Mouse (Mus musculus) frontal cortex, adult 2 months (tissue): Measurements from ENCODE around the gene Dhx30. TPM values are rescaled to one million over a fixed set of nuclear protein-coding genes. Genes with fewer than 3 reads are reported as not detected.
"Not testable (repeated sequence)": the region's sequence is repeated elsewhere in the genome, so short reads cannot be mapped to it uniquely, and the experiment has no call there.

Experiments used
- DNase-seq, 2 experiments: peaks; one replicate each; pipeline ENCODE4 v3.0.0; 2022; ENCODE audit warnings: low spot score in 1 of 2; ENCODE audit errors: extremely low spot score in 1 of 2
- polyA plus RNA-seq: library from polyadenylated mRNA; depleted of rRNA; stranded (reverse); fragments of >200 nt; gene quantifications from 2 replicates; pipeline ENCODE4 v1.2.3, GENCODE M21; 2012; rRNA removed

Dhx30 gene
- polyA plus RNA-seq, result 145 TPM in 2 replicates

DNA sequence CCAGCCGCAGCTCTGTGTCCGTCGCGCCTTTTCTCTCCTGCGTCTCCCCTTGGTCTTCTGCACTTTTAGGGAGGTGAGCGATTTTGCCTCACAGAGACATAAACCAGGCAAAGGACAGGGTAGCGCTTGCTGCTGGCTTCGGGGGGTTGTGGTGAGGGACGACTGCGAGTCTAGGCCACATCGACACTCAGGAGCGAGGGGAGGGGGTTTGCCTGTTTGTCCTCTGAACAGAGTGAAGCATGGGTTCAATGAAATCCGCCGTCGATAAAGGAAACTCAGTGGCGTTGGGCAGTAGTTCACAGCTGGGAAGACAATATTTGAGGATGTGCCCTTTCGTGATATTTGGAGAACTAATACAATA lies at the start of gene Dhx30:
Gene Dhx30, minus strand, starts transcription at position 52 of the 361 bp plus-strand sequence.
- DNase-seq, result no peak

GRCm38 (mm10) chr9:110163071-110163470 lies 45.4 kb upstream of the Dhx30 start:
- DNase-seq, result no peak

DNA sequence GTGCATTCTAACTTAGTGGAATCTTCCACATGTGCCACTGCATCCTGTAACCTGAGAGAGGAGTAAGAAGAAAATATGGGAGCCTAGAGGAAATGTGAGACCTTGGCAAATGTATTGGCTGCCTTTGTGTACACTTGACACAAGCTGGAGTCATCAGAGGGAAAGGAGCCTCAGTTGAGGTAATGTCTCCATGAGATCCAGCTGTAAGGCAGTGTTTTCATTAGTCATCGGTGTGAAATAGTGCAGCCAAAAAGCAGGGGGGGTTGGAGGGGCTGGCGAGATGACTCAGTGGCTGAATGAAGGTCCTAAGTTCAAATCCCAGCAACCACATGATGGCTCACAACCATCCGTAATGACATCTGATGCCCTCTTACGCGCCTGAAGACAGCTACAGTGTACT lies 44.8 kb upstream of the Dhx30 start:
- no peak for DNase-seq

DNA sequence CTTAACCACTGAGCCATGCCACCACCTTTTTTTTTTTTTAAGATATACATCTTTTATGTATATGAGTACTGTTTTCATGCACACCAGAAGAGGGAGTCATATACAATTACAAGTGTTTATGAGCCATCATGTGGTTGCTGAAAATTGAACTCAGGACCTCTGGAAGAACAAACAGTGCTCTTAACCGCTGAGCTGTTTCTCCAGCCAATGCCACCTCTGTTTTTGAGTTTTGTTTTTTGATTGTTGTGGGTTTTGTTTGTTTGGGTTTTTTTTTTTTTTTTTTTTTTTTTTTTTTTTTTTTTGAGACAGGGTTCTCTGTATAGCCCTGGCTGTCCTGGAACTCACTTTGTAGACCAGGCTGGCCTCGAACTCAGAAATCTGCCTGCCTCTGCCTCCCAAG lies 42.9 kb upstream of the Dhx30 start:
- DNase-seq, result not testable (repeated sequence)

GRCm38 (mm10) chr9:110159036-110159435 lies 41.4 kb upstream of the Dhx30 start:
- no peak for DNase-seq

GRCm38 (mm10) chr9:110148598-110148997 lies 31.0 kb upstream of the Dhx30 start:
- no peak for DNase-seq

DNA sequence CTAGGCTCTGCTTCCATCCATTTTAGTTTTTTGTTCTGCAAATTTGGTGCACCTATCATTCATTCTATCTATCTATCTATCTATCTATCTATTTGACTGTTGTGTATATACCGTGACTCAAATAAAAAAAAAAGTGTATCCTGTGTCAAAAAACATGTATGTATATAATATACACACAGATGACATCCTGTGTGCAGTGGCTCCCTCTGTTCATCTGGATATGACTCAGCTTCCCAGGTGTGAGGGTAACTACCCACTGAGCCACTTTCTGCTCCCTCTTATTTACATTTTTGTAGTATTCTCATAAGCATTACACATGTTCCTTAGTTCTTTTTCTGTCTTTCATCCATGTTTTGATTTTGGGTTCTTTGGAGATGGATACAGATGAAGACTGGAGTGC lies 24.5 kb upstream of the Dhx30 start:
- no peak for DNase-seq

GRCm38 (mm10) chr9:110139119-110139518 lies 21.5 kb upstream of the Dhx30 start:
- no peak for DNase-seq

DNA sequence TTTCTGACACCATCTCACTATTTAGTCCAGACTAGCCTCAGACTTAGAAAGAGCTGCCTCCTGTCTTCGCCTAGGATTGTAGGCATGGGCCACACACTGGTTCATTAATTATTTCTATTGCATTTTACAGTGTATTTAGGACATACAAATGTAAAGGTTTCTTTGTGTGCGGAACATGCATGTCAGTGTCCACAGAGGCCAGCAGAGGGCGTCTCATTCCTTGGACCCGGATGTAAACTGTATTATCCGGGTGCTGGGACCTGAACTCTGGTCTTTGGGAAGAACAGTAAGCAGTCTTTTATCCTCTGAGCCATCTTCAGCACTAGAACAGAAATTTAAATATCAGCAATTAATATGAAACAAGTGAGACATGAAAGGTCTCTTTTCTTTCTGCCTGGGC lies 16.5 kb upstream of the Dhx30 start:
- DNase-seq, result no peak

- DNase-seq, result no peak
Observed at GRCm38 (mm10) chr9:110132921-110133320, 15.3 kb upstream of the Dhx30 start.

- peak in 1 of 2 experiments; percentile 23 for DNase-seq
Observed at GRCm38 (mm10) chr9:110132201-110132605, 14.6 kb upstream of the Dhx30 start.

DNA sequence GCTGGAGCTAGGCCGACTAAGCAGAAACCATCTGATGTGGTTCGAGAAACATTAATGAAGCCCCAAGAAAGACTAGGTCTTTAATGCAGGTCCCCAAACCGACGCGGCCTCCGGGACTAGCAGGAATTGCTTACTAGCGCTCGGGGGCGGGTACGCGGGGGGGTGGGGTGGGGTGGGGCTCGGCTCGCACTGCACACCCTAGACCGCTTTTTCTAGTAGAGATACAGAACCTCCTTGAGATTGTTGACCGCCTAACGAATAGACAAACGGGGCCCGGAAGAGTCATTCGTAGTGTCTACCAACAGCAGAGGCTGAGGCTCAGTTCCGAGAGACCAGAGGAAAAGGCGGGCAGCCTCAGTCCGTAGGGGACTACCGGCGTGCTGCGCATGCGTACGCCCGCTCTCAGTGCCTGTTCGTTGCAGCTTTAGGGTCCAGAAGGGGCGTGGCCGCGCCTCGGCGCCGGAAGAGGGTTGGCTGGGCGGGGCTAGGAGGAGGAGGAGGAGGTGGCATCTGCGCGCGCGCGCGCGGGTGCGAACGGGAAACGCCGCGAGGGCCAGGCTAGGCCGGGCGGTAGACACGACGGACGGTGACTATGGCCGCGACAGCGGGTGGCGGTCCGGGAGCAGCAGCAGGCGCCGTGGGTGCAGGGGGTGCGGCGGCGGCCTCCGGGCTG lies 14.0 kb upstream of the Dhx30 start:
- DNase-seq, result peak; percentile 96 to 99

GRCm38 (mm10) chr9:110130896-110131524 lies 13.4 kb upstream of the Dhx30 start:
- no peak for DNase-seq

DNA sequence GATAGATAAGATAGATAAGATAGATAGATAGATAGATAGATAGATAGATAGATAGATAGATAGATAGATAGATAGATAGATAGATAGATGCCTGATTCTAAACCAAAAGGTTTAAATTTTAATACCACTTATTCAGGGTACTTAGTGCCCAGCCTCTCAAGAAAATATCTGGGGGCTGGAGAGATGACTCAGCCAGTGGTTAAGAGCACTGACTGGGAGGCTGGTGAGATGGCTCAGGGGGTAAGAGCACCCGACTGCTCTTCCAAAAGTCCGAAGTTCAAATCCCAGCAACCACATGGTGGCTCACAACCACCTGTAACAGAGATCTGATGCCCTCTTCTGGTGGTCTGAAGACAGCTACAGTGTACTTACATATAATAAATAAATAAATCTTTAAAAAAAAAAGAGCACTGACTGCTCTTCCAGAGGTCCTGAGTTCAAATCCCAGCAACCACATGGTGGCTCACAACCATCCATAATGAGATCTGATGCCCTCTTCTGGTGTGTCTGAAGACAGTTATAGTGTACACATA lies 6.4 kb upstream of the Dhx30 start:
- not testable (repeated sequence) for DNase-seq

DNA sequence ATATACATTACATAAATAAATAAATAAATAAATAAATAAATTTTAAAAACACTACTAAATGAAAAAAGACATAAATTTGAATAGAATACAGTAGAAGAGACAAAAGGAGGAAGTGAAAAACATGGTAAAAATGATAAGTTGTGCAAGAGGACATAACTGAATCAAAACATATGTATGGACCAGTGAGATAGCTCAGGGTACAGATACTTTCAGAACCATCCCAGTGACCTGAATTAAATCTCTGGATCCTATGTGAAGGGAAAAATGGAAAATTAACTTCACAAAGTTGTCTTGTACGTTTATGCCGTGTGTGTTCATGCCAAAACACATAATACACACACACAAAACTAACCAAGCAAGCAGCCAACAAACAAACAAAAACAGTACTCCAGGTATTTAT lies 5.7 kb upstream of the Dhx30 start:
- no peak for DNase-seq

DNA sequence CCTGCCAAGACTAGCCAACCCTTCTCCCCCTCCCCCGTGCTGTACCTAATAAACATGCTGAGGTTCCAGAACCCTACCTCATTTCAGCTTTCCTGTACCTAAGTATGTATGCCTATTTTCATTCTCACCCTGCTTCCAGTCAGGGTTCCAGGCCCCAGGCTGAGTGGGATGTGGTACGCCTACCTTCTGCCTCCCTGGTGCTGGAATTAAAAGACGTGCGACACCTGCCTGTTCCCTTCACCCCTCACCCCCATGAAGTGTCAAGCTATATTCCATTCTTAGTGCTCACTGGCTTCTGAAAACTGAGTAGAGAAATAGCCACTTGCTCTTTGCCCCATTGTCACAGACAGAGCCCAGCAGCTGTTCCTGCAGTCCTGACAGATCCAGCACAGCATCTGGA lies 3.8 kb upstream of the Dhx30 start:
- peak in 1 of 2 experiments; percentile 43 for DNase-seq

DNA sequence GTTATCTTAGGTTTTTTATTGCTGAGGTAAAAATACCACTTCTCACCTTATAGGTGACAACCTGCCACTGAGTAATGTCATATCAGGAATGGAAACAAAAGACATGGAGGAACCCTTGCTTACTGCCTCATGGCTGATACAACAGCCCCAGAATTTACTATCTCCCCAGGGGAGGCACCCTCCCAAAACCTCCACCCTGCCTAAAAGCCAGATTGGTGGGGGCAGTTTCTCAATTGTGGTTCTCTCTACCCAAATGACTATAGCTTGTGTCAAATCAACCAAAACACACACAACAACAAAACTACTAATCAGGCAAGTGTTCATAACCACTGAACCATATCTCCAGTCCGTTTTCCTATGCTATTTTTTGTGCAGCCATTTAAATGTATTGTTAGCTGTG lies 619 bp upstream of the Dhx30 start:
- DNase-seq, result no peak

DNA sequence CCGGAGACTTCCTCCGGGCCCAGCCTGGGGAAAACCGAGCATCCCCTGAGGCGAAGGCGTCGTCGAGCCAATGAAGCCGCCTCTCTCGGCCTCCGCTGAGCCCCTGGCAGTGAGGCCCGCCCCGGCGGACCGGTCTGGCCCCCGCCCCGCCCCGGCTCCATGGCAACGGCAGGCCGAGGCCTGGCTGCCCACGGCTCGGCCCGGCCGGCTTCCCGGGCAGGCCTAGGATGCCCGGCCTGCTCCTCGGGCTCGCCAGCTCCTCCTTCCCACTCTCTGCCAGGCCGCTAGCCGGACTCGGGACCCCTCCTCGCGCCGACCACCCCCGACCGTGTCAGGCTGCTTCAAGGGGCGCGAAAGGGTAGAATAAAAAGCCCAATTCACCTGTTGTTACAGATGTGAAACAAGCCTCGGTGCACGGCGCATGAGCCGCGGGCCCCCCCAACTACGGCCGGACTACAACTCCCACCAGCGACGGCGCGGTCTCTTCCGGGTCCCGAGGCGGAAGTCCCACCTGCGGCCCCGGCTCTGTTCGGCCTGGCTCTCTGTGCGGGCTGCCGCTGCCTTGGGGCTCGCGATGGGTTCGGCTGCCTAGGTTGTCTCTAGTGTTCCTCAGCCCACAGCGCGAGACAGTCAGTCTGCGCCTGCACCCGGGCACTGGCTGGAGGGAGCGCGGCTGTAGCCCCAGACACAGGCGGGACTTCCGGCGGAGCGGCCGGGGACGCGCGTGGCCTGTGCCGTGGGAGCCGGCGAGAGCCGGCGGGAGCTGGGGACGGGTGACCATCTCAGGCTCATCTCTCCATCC lies 452 bp downstream of the Dhx30 start, which contains the start of gene Smarcc1:
Gene Smarcc1, plus strand, starts transcription at position 732 of the 802 bp plus-strand sequence.
- peak; percentile 77 to 90 for DNase-seq

DNA sequence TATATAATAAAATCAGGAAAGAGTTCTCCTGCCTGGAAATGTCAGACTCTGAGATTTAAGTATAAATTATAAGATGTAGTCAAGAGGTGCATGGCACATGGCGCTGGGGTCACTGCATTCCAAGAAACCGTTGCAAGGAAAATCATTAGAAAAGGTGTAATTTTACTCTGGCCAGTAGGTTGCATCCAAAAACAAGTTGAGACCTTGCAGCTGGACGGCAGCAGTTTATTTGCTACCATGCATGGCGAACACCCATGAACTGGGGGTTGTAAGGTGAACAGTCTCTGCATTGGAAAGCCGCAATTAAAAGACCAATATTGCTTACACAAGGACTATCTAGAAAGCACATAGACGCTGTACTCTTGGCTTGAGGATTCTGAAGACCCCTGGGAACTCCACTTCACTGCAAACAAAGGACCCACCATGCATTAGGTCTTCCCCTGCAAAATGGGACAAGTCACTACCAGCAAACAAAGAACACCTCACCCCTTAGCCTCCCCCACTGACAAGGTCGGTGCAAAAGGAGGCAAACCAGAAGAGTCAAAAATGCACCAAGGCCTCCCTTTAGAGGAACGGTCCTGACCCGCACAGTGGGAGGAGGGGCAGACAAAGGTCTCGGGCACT lies 1.2 kb downstream of the Dhx30 start:
- DNase-seq, result no peak

DNA sequence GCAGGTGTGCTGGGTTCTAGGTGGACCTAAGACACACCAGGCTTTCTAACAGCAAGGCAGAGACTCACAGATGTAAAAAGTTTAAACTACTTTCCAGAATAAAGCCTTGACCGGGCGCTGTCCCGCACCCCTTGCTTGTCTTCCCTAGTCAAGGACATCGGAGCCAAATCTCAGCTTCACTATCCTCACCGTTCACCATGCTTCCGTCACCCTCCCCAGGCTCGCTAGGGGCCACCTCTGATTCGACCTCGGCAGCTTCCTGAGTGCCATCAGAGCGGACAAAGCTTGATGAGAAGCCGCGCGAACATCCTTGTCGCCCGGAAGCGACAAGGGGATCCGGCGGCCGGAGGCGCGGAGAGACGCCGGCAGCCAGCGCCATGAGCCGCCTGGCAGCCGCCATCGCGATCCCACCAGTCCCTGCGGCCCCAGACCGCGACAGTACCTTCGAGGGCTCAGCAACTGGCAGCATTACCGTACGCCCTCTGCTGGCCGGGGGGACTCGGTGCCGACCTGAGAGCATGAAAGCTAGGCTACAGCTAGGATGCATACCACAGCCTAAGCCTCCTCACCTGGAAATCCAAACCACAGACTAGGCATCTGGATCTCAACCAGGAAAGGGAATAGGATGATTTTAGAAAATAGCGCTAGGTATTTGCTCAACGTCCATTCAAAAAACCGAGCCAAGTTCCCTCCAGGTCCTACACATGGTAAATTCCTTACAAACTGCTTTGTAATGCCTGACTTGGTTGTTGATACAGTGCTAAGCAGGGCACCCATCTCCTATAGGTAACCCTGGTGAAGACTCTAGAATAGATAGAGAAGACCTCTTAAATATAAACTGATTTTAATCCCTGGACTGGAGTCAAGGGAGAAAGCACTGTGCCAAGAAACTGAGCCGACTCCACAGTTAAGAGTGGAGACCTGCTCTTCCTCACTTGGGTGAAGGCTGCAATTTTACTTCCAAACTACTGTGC lies 16.7 kb downstream of the Dhx30 start:
- peak; percentile 84 to 98 for DNase-seq
